Mouse (Mus musculus) hindbrain, embryonic 14.5 days (tissue): ENCODE results near the gene Unc45b. TPM values are rescaled to one million over a fixed set of nuclear protein-coding genes. Genes with fewer than 3 reads are reported as not detected.

Experiments
- ATAC-seq: fragments of 200-750 bp; cut with Nextera tagmentation; 2 replicates; pipeline ENCODE4 v1.8.0; 2017; ENCODE audit warnings: moderate number of reproducible peaks, mild to moderate bottlenecking, moderate TSS enrichment, moderate library complexity; ENCODE audit not compliant: low FRiP score
- DNase-seq: peaks from one replicate; pipeline ENCODE4 v3.0.0-alpha.2; 2015; ENCODE audit warnings: low spot score
- H3K27ac ChIP-seq: fragments of 300-500 bp; sonication (generic); 2 replicates; pipeline ENCODE4 v1.5.1; 2014; ENCODE audit warnings: mild to moderate bottlenecking, moderate library complexity
- H3K27me3 ChIP-seq: fragments of 300-500 bp; sonication (generic); 2 replicates; pipeline ENCODE4 v1.6.1; 2014; ENCODE audit warnings: mild to moderate bottlenecking, low read length, mixed read lengths; ENCODE audit not compliant: control insufficient read depth, insufficient read depth
- H3K36me3 ChIP-seq: fragments of 300-500 bp; sonication (generic); replicated peaks from 2 replicates; pipeline ENCODE4 v1.6.1; 2014; ENCODE audit not compliant: control insufficient read depth, insufficient read depth
- H3K4me1 ChIP-seq: fragments of 300-500 bp; sonication (generic); replicated peaks from 2 replicates; pipeline ENCODE4 v1.6.1; 2014; ENCODE audit warnings: antibody characterized with exemption, low read length, mixed read lengths; ENCODE audit not compliant: control insufficient read depth, insufficient read depth
- H3K4me2 ChIP-seq: fragments of 300-500 bp; sonication (generic); replicated peaks from 2 replicates; pipeline ENCODE4 v1.6.1; 2014; ENCODE audit warnings: mild to moderate bottlenecking, moderate library complexity
- H3K4me3 ChIP-seq: fragments of 300-500 bp; sonication (generic); replicated peaks from 2 replicates; pipeline ENCODE4 v1.5.1; 2014; ENCODE audit warnings: mild to moderate bottlenecking, low read length
- H3K9ac ChIP-seq: fragments of 300-500 bp; sonication (generic); 2 replicates; pipeline ENCODE4 v1.6.1; 2014
- H3K9me3 ChIP-seq: fragments of 300-500 bp; sonication (generic); 2 replicates; pipeline ENCODE4 v1.6.1; 2016; ENCODE audit warnings: low read length; ENCODE audit not compliant: control insufficient read depth
- WGBS: fragments of 180-500 bp; shearing (Covaris S2); extraction: QIAGEN DNeasy Blood & Tissue Kit; methylation state at CpG from one replicate; pipeline ENCODE4 v1.1.7; 2014; 5-methylcytosine and 5-hydroxymethylcytosine counted together
- polyA plus RNA-seq: library from polyadenylated mRNA; unstranded; fragments of >200 nt; fragmentation: Nextera tagmentation; extraction: Ambion mirVana; gene quantifications from 2 replicates; pipeline ENCODE4 v1.2.1, GENCODE M21; 2014

Gene Unc45b
- polyA plus RNA-seq, 1 experiment from 2014 or later, result 2.0 TPM

GRCm38 (mm10) chr11:82869506-82870172 is 40.7 kb upstream of the Unc45b start:
- DNase-seq (no peak), ATAC-seq (no peak)
- no peak overlapping the region for H3K27ac ChIP-seq
- peak overlapping the region; percentile 84 for H3K4me2 ChIP-seq
- 75% methylated on average over 9 of the region's 9 CpGs for WGBS
- H3K9ac ChIP-seq, result no peak overlapping the region
- H3K27me3 ChIP-seq, result no peaks in the 10 kb centered on the region
- no peaks in the 10 kb centered on the region for H3K36me3 ChIP-seq
- H3K9me3 ChIP-seq, result no peaks in the 10 kb centered on the region
- H3K4me1 ChIP-seq, result no peaks in the 10 kb centered on the region; the same call in 1 of the 2 replicates
- H3K4me3 ChIP-seq, result peak overlapping the region; percentile 73; the same call in 1 of the 2 replicates

DNA sequence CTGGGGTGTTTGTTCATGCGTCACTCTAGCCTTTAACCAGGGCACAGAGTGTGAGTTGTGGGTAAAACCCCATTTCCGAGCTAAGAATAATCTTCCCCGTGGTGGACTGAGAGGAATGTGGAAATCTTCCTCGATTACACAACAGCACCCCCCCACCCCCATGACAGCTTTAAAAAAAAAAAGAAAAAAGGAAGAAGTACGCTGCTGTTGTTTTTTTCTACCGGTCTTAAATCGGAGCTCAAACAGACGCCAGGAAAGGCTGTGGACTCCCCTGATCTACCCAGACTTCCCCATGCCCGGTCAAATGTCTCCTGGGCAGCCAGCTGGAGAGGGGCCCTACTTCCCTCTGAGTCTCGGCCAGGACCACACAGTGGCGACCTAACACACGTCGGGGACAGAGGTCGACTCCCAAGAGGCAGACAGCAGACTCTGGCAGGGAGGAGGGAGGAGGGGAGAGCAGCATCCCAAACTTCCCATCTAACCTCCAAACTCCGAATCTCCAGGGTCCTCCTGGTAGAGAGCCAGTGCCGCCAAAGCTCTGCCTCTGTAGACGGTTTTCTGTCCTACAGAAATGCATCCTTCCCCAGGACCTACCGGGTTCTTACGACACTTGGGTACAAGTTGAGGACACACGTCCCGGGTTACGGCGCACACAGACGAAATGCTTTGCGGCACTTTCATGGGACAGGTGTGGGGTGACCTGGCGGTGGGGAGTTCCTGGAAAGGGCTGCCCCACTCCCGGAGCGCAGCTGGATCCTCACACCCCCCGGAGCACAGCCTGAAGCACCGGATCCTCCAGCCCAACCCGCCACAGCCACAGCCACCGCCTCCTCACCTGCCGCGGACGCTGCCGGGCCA is 39.9 kb upstream of the Unc45b start:
- Histone ChIP-seq H3K4me2 (peak overlapping the region; percentile 84), H3K36me3 (no peaks in the 10 kb centered on the region), H3K27me3 (no peaks in the 10 kb centered on the region), H3K27ac (no peak overlapping the region), H3K4me3 (peak overlapping the region; percentile 73), H3K4me1 (no peaks in the 10 kb centered on the region; the same call in 1 of the 2 replicates), H3K9ac (peak overlapping the region; percentile 77), H3K9me3 (no peaks in the 10 kb centered on the region)
- DNase-seq, result no peak
- WGBS, result 6% methylated on average over 36 of the region's 36 CpGs
- ATAC-seq, result peak; percentile 21; the same call in 1 of the 2 replicates

GRCm38 (mm10) chr11:82871031-82871446 is 39.3 kb upstream of the Unc45b start, which contains the start of gene Rffl:
TSS of gene Rffl (minus strand) at chr11:82871210.
- Histone ChIP-seq H3K4me1 (no peaks in the 10 kb centered on the region; the same call in 1 of the 2 replicates), H3K27ac (no peak within 1 kb of the TSS), H3K4me3 (peak within 1 kb of the TSS; percentile 73), H3K36me3 (no peaks in the 10 kb centered on the region), H3K27me3 (no peaks in the 10 kb centered on the region), H3K4me2 (peak within 1 kb of the TSS; percentile 84), H3K9me3 (no peaks in the 10 kb centered on the region), H3K9ac (peak within 1 kb of the TSS; percentile 77)
- DNase-seq (peak; percentile 94), ATAC-seq (peak; percentile 93)
- 1% methylated on average over 22 of the region's 43 CpGs for WGBS

GRCm38 (mm10) chr11:82874924-82875323 is 35.4 kb upstream of the Unc45b start:
- Histone ChIP-seq H3K27ac (no peak overlapping the region), H3K9ac (no peak overlapping the region), H3K27me3 (no peaks in the 10 kb centered on the region), H3K4me1 (no peaks in the 10 kb centered on the region; the same call in 1 of the 2 replicates), H3K4me2 (no peak overlapping the region), H3K36me3 (peaks cover 7% of the 10 kb centered on the region; the same call in 1 of the 2 replicates), H3K4me3 (no peak overlapping the region), H3K9me3 (no peaks in the 10 kb centered on the region)
- no peak for ATAC-seq
- no peak for DNase-seq
- 78% methylated on average over 5 of the region's 5 CpGs for WGBS

- H3K4me1 ChIP-seq, result no peaks in the 10 kb centered on the region; the same call in 1 of the 2 replicates
- no peak overlapping the region for H3K4me2 ChIP-seq
- WGBS, result 93% methylated on average over 5 of the region's 5 CpGs
- H3K36me3 ChIP-seq, result peaks cover 7% of the 10 kb centered on the region; the same call in 1 of the 2 replicates
- H3K4me3 ChIP-seq, result no peak overlapping the region
- H3K9ac ChIP-seq, result no peak overlapping the region
- DNase-seq (no peak), ATAC-seq (no peak)
- H3K9me3 ChIP-seq, result no peaks in the 10 kb centered on the region
- H3K27ac ChIP-seq, result no peak overlapping the region
- no peaks in the 10 kb centered on the region for H3K27me3 ChIP-seq
Measured at GRCm38 (mm10) chr11:82875631-82876030, 34.7 kb upstream of the Unc45b start.

DNA sequence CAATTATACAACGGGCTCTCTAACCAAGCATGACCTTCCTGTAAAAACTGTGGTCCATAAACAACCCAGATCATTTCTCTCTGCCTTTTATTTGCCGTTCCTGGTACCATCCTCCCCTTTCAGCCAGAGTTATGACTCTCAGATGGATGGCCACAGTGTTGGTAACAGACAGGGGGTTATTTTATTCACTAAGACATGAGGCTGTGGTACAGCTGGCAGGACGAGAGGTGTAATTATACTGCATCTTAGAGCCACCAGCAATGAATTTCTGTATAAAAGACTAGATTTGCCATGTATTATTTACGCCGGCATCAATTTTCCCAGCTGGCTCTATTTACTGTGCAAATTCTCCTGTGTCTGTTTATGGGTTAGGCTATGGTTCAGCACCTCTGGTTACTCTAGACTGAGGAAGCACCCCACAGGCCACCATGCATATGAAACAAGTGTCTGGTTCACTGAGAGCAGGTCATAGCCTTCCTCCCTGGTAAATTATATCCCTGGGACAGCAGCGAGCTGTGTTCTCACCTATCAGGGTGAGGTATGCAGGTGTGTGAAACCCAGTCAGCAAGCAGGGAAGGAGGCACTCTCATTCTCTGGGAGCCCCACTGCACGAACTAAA is 32.5 kb upstream of the Unc45b start:
- H3K27ac ChIP-seq, result no peak overlapping the region
- H3K27me3 ChIP-seq, result no peaks in the 10 kb centered on the region
- 80% methylated on average over 7 of the region's 7 CpGs for WGBS
- no peak overlapping the region for H3K4me3 ChIP-seq
- no peak overlapping the region for H3K9ac ChIP-seq
- ATAC-seq, result no peak
- no peak for DNase-seq
- H3K4me1 ChIP-seq, result no peaks in the 10 kb centered on the region
- H3K4me2 ChIP-seq, result no peak overlapping the region
- H3K36me3 ChIP-seq, result peaks cover 7% of the 10 kb centered on the region; the same call in 1 of the 2 replicates
- no peaks in the 10 kb centered on the region for H3K9me3 ChIP-seq

GRCm38 (mm10) chr11:82883180-82883579 is 27.2 kb upstream of the Unc45b start:
- Histone ChIP-seq H3K27me3 (no peaks in the 10 kb centered on the region), H3K4me1 (peaks cover under 1% of the 10 kb centered on the region), H3K9me3 (no peaks in the 10 kb centered on the region), H3K36me3 (peaks cover 7% of the 10 kb centered on the region; the same call in 1 of the 2 replicates), H3K27ac (no peak overlapping the region), H3K9ac (no peak overlapping the region), H3K4me2 (no peak overlapping the region), H3K4me3 (no peak overlapping the region)
- 69% methylated on average over 8 of the region's 8 CpGs for WGBS
- ATAC-seq, result no peak
- no peak for DNase-seq

GRCm38 (mm10) chr11:82886559-82886958 is 23.8 kb upstream of the Unc45b start:
- Histone ChIP-seq H3K9ac (no peak overlapping the region), H3K27ac (no peak overlapping the region), H3K4me2 (no peak overlapping the region), H3K9me3 (no peaks in the 10 kb centered on the region), H3K27me3 (no peaks in the 10 kb centered on the region), H3K4me1 (peaks cover 18% of the 10 kb centered on the region), H3K4me3 (no peak overlapping the region), H3K36me3 (no peaks in the 10 kb centered on the region)
- DNase-seq (no peak), ATAC-seq (no peak)
- WGBS, result 88% methylated on average over 3 of the region's 3 CpGs
